Mouse (Mus musculus) cerebellum, adult 2 months (tissue): Measurements from ENCODE around the gene Rab40b.

ENCODE experiments used
- CTCF ChIP-seq: fragments of 200-500 bp; IDR thresholded peaks from 2 replicates; pipeline ENCODE4 v1.5.1; 2011; ENCODE audit warnings: low read depth, mild to moderate bottlenecking, control low read depth, low read length, moderate library complexity, borderline replicate concordance; ENCODE audit not compliant: insufficient read depth
- POLR2A ChIP-seq: fragments of 200-500 bp; IDR thresholded peaks from 2 replicates; pipeline ENCODE4 v1.6.1; 2011; ENCODE audit warnings: low read length, control low read depth, borderline replicate concordance; ENCODE audit not compliant: insufficient read depth

GRCm38 (mm10) chr11:121373305-121373704 lies 14.7 kb downstream of the Rab40b start:
- no peak for TF ChIP-seq CTCF
- no peak for TF ChIP-seq POLR2A
